Mouse (Mus musculus) G1E-ER4 (cell line): ENCODE data around the gene Rps18. TPM values are rescaled to one million over a fixed set of nuclear protein-coding genes. Genes with fewer than 3 reads are reported as not detected.

Source experiments
- GATA1 ChIP-seq: IDR thresholded peaks from one replicate; pipeline ENCODE4 v1.8.0; 2012; ENCODE audit warnings: low read length, inconsistent platforms
- polyA plus RNA-seq: library from polyadenylated mRNA; stranded (reverse); fragments of >175 nt; gene quantifications from 2 replicates; pipeline ENCODE4 v1.2.3, GENCODE M21; 2012

Rps18 gene
- polyA plus RNA-seq, 1 experiment: 364 TPM

GRCm38 (mm10) chr17:33902491-33902890, 53.3 kb downstream of the Rps18 start:
- TF ChIP-seq GATA1: no peak

GRCm38 (mm10) chr17:33902079-33902478, 53.7 kb downstream of the Rps18 start:
- TF ChIP-seq GATA1: no peak

Other genes with a start within 250 kb of the Rps18 start
- 19.8 and 42.0 TPM in 2 replicates for gene March2, start 237.3 kb downstream of the Rps18 start, polyA plus RNA-seq
- 99.8 and 157 TPM in 2 replicates for gene Rab11b, start 195.5 kb downstream of the Rps18 start, polyA plus RNA-seq
- gene Angptl4, start 174.2 kb downstream of the Rps18 start, polyA plus RNA-seq: not detected in 2 replicates
- gene Kank3, start 145.5 kb downstream of the Rps18 start, polyA plus RNA-seq: 6.9 and 7.2 TPM in 2 replicates
- 1,425 and 5,080 TPM in 2 replicates for gene Rps28, start 131.4 kb downstream of the Rps18 start, polyA plus RNA-seq
- gene Ndufa7, start 131.4 kb downstream of the Rps18 start, polyA plus RNA-seq: 678 and 952 TPM in 2 replicates
- 9.3 and 14.4 TPM in 2 replicates for gene Cd320, start 112.9 kb downstream of the Rps18 start, polyA plus RNA-seq
- not detected in 2 replicates for gene Gm7029, start 82.2 kb downstream of the Rps18 start, polyA plus RNA-seq
- 88.1 and 95.0 TPM in 2 replicates for gene Kifc1, start 65.3 kb downstream of the Rps18 start, polyA plus RNA-seq
- gene Platr17, start 50.9 kb downstream of the Rps18 start, polyA plus RNA-seq: not detected in 2 replicates
- gene Daxx, start 46.6 kb downstream of the Rps18 start, polyA plus RNA-seq: 57.5 and 59.5 TPM in 2 replicates
- 77.2 and 82.0 TPM in 2 replicates for gene Tapbp, start 40.1 kb downstream of the Rps18 start, polyA plus RNA-seq
- gene Zbtb22, start 40.1 kb downstream of the Rps18 start, polyA plus RNA-seq: 49.7 and 50.9 TPM in 2 replicates
- 93.1 and 127 TPM in 2 replicates for gene Rgl2, start 26.5 kb downstream of the Rps18 start, polyA plus RNA-seq
- gene Pfdn6, start 15.7 kb downstream of the Rps18 start, polyA plus RNA-seq: 358 and 374 TPM in 2 replicates
- 165 and 186 TPM in 2 replicates for gene Wdr46, start 15.3 kb downstream of the Rps18 start, polyA plus RNA-seq
- 11.6 and 14.2 TPM in 2 replicates for gene B3galt4, start 4.5 kb downstream of the Rps18 start, polyA plus RNA-seq
- 64.7 and 68.2 TPM in 2 replicates for gene Vps52, start 189 bp downstream of the Rps18 start, polyA plus RNA-seq
- gene H2-K1, start 44.3 kb upstream of the Rps18 start, polyA plus RNA-seq: not detected in 2 replicates
- gene Ring1, start 68.7 kb upstream of the Rps18 start, polyA plus RNA-seq: 56.3 and 62.8 TPM in 2 replicates
- 64.0 and 94.1 TPM in 2 replicates for gene H2-Ke6, start 72.1 kb upstream of the Rps18 start, polyA plus RNA-seq
- 98.4 and 100 TPM in 2 replicates for gene Slc39a7, start 75.7 kb upstream of the Rps18 start, polyA plus RNA-seq
- 176 and 194 TPM in 2 replicates for gene Rxrb, start 75.8 kb upstream of the Rps18 start, polyA plus RNA-seq
- gene Col11a2, start 83.4 kb upstream of the Rps18 start, polyA plus RNA-seq: 0.96 and 1.5 TPM in 2 replicates
- not detected in 2 replicates for gene H2-Oa, start 136.3 kb upstream of the Rps18 start, polyA plus RNA-seq
- 2.0 and 2.6 TPM in 2 replicates for gene H2-DMa, start 163.5 kb upstream of the Rps18 start, polyA plus RNA-seq
- 215 and 310 TPM in 2 replicates for gene Brd2, start 166.6 kb upstream of the Rps18 start, polyA plus RNA-seq
- not detected in 2 replicates for gene H2-DMb2, start 187.3 kb upstream of the Rps18 start, polyA plus RNA-seq
- 0.10 TPM in 1 of 2 replicates, not detected in the other for gene H2-DMb1, start 197.1 kb upstream of the Rps18 start, polyA plus RNA-seq
- gene Tap1, start 231.6 kb upstream of the Rps18 start, polyA plus RNA-seq: 1.1 and 1.4 TPM in 2 replicates
- gene Psmb9, start 231.8 kb upstream of the Rps18 start, polyA plus RNA-seq: 0.27 and 0.33 TPM in 2 replicates
- gene Psmb8, start 241.7 kb upstream of the Rps18 start, polyA plus RNA-seq: not detected in 2 replicates
- gene Tap2, start 247.5 kb upstream of the Rps18 start, polyA plus RNA-seq: 37.0 and 46.3 TPM in 2 replicates